Mouse (Mus musculus): ENCODE measurements around the gene Ptprr. TPM values are rescaled to one million over a fixed set of nuclear protein-coding genes. Genes with fewer than 3 reads are reported as not detected.

The Ptprr gene
- total RNA-seq, 2 experiments from 2014 or later = 0.74 to 1.6 TPM

- peak; percentile 8; the same call in 1 of the 2 replicates for TF ChIP-seq CTCF (IDR thresholded peaks at IDR 0.05)
- intact Hi-C loops (cut with DNase I) = loop anchor here (5.0 kb wide), 1 partner anchor 36 kb away; no protein-coding TSS in a partner anchor
- Histone ChIP-seq H3K4me3 (peak overlapping the region; percentile 32; the same call in 1 of the 2 replicates), H3K27ac (peak overlapping the region; percentile 85)
- peak; percentile 56 for DNase-seq
Measured at GRCm38 (mm10) chr10:116266561-116267433, 248.8 kb downstream of the Ptprr start.

DNA sequence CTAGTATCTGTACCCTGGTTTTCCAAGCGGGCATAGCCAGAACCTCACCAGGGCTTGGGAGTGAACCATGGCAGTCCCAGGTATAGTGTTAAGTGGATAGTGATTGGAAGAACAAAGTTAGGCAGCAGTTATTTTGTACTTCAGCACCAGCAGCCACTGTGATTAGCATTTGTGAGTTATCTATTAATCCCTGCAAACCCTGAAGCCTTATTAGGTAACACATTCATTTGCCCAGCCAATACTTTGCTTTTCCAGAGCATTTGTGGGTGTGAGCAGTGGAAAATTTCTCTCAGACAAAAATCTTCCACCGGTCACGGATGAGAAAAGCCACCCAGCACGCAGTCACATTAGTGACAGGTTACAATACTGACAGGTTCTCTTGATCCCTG is 249.4 kb downstream of the Ptprr start:
- no peak for TF ChIP-seq CTCF (IDR thresholded peaks at IDR 0.05)
- intact Hi-C loops (cut with DNase I) = loop anchor here (5.0 kb wide), 1 partner anchor 35 kb away; no protein-coding TSS in a partner anchor

DNA sequence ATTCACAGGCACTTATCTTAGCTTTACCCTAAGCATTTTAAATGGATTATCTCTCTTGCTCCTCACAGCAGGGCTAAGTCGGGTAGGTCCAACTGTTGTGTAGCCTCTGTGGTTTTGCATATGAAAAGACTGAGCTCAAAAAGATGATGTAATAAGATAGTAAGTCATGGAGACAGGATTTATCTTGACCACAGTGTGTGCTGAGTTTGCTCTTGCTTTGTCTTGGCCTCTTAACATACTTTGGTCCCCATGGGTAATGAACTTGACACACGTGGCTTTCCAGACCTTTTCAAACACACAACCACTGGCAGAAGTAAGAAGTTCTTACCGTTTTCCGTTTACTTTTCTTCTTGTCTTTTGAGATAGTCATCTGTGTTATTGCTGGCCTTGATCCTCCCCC is 250.3 kb downstream of the Ptprr start:
- DNase-seq = no peak
- intact Hi-C loops (cut with DNase I) = loop anchor here (5.0 kb wide), 1 partner anchor 34 kb away; no protein-coding TSS in a partner anchor
- TF ChIP-seq CTCF (IDR thresholded peaks at IDR 0.05) = no peak
- no peak overlapping the region for H3K4me3 ChIP-seq
- peak overlapping the region; percentile 85 for H3K27ac ChIP-seq

More for the DNA sequence above, 249.4 kb downstream of the Ptprr start:
- Histone ChIP-seq H3K4me3 (peak overlapping the region; percentile 32; the same call in 1 of the 2 replicates), H3K27ac (peak overlapping the region; percentile 85)
- DNase-seq = no peak

DNA sequence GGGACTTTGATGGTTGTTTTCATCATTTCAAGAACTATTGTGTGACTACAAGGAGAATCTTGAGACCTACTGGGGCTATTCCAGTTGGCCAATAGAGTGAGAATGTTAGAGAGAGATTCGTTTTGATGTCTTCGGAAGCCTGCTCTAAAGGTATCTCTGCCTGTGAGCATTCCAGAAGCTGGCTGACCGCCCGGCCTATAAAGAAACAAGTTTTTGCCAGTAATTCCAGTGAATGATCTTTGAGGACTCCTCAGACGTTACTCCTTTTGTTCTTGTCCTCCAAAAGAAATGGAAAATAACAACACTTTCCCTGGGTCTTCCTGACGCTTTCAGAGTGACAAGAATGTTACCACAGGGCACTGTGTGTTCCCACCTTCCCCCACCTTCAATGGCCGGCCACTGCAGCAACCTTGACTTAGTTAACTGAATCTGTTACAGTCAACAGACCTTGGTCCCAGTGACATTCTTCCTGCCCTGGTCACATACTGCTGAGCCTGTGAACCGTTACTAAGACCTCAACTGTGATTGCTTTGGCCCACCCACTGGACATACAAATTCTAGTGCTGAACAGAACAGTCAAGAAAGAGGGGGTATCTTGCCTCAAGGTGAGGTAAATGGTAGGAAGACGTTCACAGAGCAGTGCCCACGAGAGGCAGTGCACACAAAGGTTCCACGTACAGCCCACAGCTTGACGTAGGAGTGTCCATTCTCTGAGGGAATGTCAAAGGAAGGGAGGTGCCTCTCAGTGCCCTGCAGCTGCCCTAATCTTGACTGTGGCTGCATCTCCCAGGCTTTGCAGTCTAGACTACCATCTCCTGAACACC is 252.8 kb downstream of the Ptprr start:
- Histone ChIP-seq H3K4me3 (no peak overlapping the region; the same call in 1 of the 2 replicates), H3K27ac (peak overlapping the region; percentile 74)
- no peak for TF ChIP-seq CTCF (IDR thresholded peaks at IDR 0.05)
- no peak for DNase-seq
- intact Hi-C loops (cut with DNase I) = no loop called here

DNA sequence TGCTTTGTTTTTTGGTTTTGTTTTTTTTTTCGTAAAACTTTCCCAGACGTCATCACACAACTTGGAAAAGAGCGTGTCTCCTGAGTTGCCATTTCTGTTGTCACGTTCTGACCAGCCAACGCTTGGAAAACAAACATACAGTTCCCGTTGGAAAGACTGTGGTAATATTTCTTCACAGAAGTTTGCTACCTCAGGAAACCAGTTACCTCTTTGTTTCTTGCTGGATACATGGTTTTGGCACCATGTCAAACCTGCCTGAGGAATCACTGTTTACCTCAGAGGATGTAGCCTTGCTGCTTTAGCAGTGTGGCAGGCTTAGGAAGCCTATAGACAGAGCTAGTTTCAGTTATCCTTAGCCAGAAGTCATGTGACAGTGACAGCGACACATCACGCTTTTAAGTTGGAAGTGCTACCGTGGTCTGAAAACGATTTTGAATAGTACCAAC is 253.5 kb downstream of the Ptprr start:
- DNase-seq = no peak
- H3K4me3 ChIP-seq = no peak overlapping the region; the same call in 1 of the 2 replicates
- no peak for TF ChIP-seq CTCF (IDR thresholded peaks at IDR 0.05)
- intact Hi-C loops (cut with DNase I) = no loop called here
- H3K27ac ChIP-seq = peak overlapping the region; percentile 74

- no peak overlapping the region for H3K4me3 ChIP-seq
- DNase-seq = no peak
- peak overlapping the region; percentile 74 for H3K27ac ChIP-seq
- TF ChIP-seq CTCF (IDR thresholded peaks at IDR 0.05) = no peak
- intact Hi-C loops (cut with DNase I) = no loop called here
Measured at GRCm38 (mm10) chr10:116272156-116272555, 254.1 kb downstream of the Ptprr start.

DNA sequence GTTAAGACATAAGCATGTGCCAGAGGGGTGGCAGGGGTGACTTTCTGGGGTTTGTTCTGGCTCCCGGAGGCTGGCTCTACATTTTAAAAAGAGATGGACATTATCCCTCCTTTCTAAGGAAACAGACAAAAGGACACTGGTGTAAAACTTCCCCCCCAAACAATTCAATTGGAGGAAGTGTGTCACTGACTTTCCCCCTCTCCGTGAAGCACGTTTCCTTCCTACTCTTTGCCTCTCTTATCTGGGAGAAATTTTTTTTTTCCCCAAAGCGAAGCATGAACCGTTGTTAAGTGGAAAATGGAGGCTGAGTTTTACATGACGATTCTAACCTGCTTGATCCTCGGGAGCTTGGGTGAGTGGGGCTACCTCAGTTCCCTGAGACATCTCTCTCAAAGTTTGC is 257.3 kb downstream of the Ptprr start, which contains the start of gene Ptprb:
Ptprb (plus strand) TSS at position 244 of the 400 bp plus-strand sequence.
- intact Hi-C loops (cut with DNase I) = no loop called here
- DNase-seq = no peak
- TF ChIP-seq CTCF (IDR thresholded peaks at IDR 0.05) = no peak
- peak within 1 kb of the TSS; percentile 43 for H3K4me3 ChIP-seq
- H3K27ac ChIP-seq = peak within 1 kb of the TSS; percentile 49

DNA sequence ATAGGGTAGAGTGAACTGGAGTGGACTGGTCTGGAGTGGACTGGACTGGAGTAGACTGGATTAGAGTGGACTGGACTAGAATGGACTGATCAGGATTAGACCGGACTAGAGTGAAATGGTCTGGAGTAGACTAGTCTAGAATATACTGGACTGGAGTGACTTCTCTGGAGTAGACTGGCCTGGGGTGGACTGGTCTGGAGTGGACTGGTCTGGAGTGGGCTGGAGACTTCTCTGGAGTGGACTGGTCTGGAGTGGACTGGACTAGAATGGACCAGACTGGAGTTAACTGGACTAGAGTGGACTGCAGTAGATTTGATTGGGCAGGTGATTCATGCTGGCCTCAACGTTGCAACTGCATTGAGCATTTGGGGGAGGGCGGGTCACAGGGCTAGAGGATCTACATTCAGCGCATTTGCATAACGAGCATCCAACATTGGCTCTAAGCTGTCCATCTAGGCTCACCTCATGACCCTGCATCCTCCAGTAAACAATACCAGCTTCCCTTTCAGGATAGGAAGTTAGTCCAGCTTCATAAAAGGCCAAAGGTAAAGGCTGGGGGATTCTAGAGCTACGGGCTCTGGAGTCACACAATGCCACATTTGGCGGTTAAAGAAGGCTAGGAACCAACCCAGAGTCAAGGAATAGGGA is 268.8 kb downstream of the Ptprr start:
- no peak for DNase-seq
- peak overlapping the region; percentile 70 for H3K27ac ChIP-seq
- TF ChIP-seq CTCF (IDR thresholded peaks at IDR 0.05) = no peak
- no peak overlapping the region for H3K4me3 ChIP-seq
- intact Hi-C loops (cut with DNase I) = no loop called here

GRCm38 (mm10) chr10:116288130-116288529 is 270.1 kb downstream of the Ptprr start:
- H3K27ac ChIP-seq = peak overlapping the region; percentile 71
- peak; percentile 37 for DNase-seq
- no peak overlapping the region for H3K4me3 ChIP-seq
- TF ChIP-seq CTCF (IDR thresholded peaks at IDR 0.05) = no peak
- intact Hi-C loops (cut with DNase I) = no loop called here

DNA sequence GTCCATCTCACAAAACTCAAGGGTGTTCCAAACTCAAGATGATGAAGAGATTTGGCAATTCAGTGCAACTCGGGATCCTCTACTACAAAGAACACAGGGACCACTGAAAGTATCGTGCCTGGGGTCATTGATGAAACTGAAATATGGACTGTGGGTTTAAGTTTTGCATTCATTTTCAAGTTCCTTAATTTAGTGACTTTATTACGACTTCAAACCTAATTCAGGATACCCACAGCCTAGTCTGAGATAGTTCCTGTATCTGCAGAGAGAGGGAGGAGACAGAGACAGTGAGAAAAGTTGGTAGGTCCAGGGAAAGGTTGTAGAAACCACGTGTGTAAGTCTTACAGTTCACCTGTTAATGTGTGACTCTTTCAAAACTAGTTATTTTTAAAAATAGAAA is 272.5 kb downstream of the Ptprr start:
- no peak overlapping the region; the same call in 1 of the 2 replicates for H3K27ac ChIP-seq
- intact Hi-C loops (cut with DNase I) = no loop called here
- no peak overlapping the region for H3K4me3 ChIP-seq
- DNase-seq = no peak
- no peak for TF ChIP-seq CTCF (IDR thresholded peaks at IDR 0.05)

DNA sequence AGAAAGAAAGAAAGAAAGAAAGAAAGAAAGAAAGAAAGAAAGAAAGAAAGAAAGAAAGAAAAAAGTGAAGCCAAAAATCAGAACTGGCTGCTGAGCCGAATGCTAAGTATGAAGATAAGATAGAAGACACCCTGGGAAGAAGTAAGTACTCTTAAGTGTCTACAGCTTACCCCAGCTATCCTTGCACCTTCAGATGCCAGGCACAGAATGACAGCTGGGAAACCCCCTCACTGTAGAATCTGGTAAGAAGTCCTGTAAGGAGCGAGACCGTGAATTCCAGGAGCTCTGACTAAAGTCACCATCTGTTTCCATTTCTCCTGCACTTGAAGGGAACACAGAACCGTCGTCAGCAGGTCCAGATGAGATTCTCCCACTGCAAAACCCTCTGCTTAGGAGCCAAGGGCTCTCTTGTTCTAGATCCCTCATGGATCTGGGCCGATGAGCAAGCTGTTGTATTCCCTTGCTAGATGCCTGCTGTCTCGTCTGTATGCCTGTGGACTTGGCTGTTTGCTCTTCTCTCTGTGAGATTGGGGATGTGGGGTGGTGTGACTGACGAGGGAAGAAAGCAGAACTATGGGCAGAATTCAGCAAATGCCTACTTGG is 273.2 kb downstream of the Ptprr start:
- Histone ChIP-seq H3K4me3 (no peak overlapping the region), H3K27ac (peak overlapping the region; percentile 43)
- no peak for DNase-seq
- TF ChIP-seq CTCF (IDR thresholded peaks at IDR 0.05) = no peak
- intact Hi-C loops (cut with DNase I) = no loop called here

DNA sequence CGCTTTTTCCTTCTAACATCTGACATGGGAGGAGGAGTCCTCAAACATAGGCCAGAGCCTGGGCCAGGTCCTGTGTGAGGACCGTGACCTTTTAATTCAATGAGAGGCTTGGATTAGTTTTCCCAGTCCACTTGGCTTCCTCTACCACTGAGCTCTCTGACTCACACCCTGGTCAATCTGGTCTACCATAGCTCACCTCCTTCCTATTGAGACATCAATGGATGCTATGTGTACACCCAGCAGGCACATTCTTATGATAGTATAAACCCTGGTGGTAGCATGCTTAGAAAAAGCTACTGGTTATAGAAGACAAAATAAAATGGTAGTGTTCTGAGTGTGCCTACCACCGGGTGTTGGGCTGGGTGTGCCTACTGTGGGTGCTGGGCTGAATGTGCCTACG is 278.4 kb downstream of the Ptprr start:
- H3K4me3 ChIP-seq = no peak overlapping the region
- no peak for TF ChIP-seq CTCF (IDR thresholded peaks at IDR 0.05)
- no peak overlapping the region for H3K27ac ChIP-seq
- intact Hi-C loops (cut with DNase I) = no loop called here
- no peak for DNase-seq
